Mouse (Mus musculus) CH12.LX (cell line): ENCODE data around the gene Fam185a.

Experiments used
- CTCF ChIP-seq, 2 experiments: IDR thresholded peaks in 1 of 2; conservative IDR thresholded peaks in 1 of 2; 2 replicates each; pipeline ENCODE4 v1.5.1; 2011 to 2012; ENCODE audit warnings: low read depth in 2 of 2, low read length in 2 of 2, improper control_type of control experiment in 1 of 2, inconsistent platforms in 1 of 2, mild to moderate bottlenecking in 1 of 2, moderate library complexity in 1 of 2
- E2F4 ChIP-seq: IDR thresholded peaks from 2 replicates; pipeline ENCODE4 v1.6.1; 2011; ENCODE audit warnings: low read depth, low read length, improper control_type of control experiment; ENCODE audit not compliant: insufficient replicate concordance
- EP300 ChIP-seq: IDR thresholded peaks from 2 replicates; pipeline ENCODE4 v1.6.1; 2011; ENCODE audit warnings: low read length, improper control_type of control experiment
- MEF2A ChIP-seq: IDR thresholded peaks from 2 replicates; pipeline ENCODE4 v1.6.1; 2014; ENCODE audit warnings: low read depth, mild to moderate bottlenecking, inconsistent platforms, low read length, improper control_type of control experiment, borderline replicate concordance
- POLR2A ChIP-seq: IDR thresholded peaks from 2 replicates; pipeline ENCODE4 v1.6.1; 2011; ENCODE audit warnings: low read depth, mild to moderate bottlenecking, improper control_type of control experiment, low read length
- RCOR1 ChIP-seq: conservative IDR thresholded peaks from 2 replicates; pipeline ENCODE4 v1.6.1; 2012; ENCODE audit warnings: low read depth, mild to moderate bottlenecking, inconsistent platforms, low read length, improper control_type of control experiment
- TCF12 ChIP-seq: IDR thresholded peaks from 2 replicates; pipeline ENCODE4 v1.6.1; 2014; ENCODE audit warnings: low read depth, mild to moderate bottlenecking, inconsistent platforms, low read length, improper control_type of control experiment
- USF1 ChIP-seq: IDR thresholded peaks from 2 replicates; pipeline ENCODE4 v1.6.1; 2014; ENCODE audit warnings: low read depth, mild to moderate bottlenecking, inconsistent platforms, low read length, improper control_type of control experiment

DNA sequence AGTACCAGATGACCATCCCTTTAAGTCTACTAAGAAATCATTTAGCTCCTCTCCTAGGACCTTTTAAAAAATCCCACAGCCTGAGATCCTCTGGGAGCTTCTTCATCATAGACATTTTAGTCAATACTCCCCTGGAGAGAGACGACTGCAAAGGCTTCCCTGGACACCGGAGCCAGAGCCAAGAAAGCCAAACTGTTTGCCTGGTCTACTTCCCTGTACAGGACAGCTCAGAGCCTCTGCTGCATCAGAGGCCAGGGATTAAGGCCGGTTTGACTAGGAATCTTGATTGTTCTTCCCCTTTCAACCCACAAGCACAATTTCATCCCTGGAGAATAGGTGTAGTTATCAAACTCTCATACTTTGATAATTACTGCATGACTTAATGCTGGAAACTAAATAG is 72.1 kb downstream of the Fam185a start:
- TF ChIP-seq RCOR1 (no peak), MEF2A (no peak), CTCF (conservative IDR thresholded peaks at IDR 0.05 in 1 of 2, IDR thresholded peaks at IDR 0.05 in 1 of 2; ENCODE audit: low read depth in 2 of 2, low read length in 2 of 2) (no peak), E2F4 (no peak), POLR2A (no peak), USF1 (no peak), EP300 (no peak), TCF12 (no peak)
